18 mouse cellular contexts compared by ENCODE assay signal in the genomic region with DNA sequence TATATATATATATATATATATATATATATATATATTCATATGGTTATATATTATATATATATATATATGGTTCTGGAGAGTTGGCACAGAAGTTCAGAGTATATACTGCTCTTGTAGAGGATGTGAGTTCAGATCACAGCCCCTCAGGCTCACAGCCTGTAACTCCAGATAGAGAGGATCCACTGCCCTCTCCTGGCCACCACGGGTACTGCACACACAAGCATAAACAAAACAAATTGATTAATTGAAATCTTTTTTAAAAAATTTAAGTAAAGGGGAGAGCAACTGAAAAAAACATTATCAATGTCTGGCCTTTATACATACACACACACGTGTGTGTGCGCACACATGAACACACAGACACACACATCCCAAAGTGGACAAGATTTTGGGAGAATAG.
A peak's percentile ranks its signal among the peaks of the same experiment; 100 is the strongest.
DNase-seq lines count a peak whose midpoint lies in the region; ATAC-seq and TF ChIP-seq lines count a peak whose summit lies in the region.
"Had no signal": no experiment of that assay in that cellular context is flagged by ENCODE, and none has a peak within 500 bp of the region (broad histone marks: within the 10 kb centered on the region; RNA-seq: fewer than 3 reads in every experiment).

No protein-coding gene starts in this region.

- peak; percentile 44; the same call in 1 of the 2 replicates for TF ChIP-seq CTCF in kidney, postnatal 0 days (IDR thresholded peaks at IDR 0.05; ENCODE audit: low read depth)
- peak; percentile 38 for TF ChIP-seq CTCF in lung, postnatal 0 days (IDR thresholded peaks at IDR 0.05)

- no peaks in the 10 kb centered on the region for H3K27me3 ChIP-seq in kidney, postnatal 0 days (ENCODE audit: insufficient read depth, low read length)
- H3K27me3 ChIP-seq in lung, postnatal 0 days (replicated peaks; ENCODE audit: insufficient read depth, low read length) = no peaks in the 10 kb centered on the region
- H3K27me3 ChIP-seq: embryonic facial prominence, embryonic 12.5 days; lung, embryonic 15.5 days; midbrain, embryonic 15.5 days had no signal

- no peaks in the 10 kb centered on the region for H3K4me1 ChIP-seq in kidney, postnatal 0 days (replicated peaks; ENCODE audit: insufficient read depth, low read length)
- no peaks in the 10 kb centered on the region for H3K4me1 ChIP-seq in lung, postnatal 0 days (ENCODE audit: insufficient read depth, low read depth, low read length)
- H3K4me1 ChIP-seq: embryonic facial prominence, embryonic 12.5 days; lung, embryonic 15.5 days had no signal

- H3K9ac ChIP-seq in kidney, postnatal 0 days (ENCODE audit: low read depth, low read length) = no peak overlapping the region
- no peak overlapping the region for H3K9ac ChIP-seq in lung, postnatal 0 days (replicated peaks; ENCODE audit: low read depth)
- H3K9ac ChIP-seq: embryonic facial prominence, embryonic 12.5 days; lung, embryonic 15.5 days; midbrain, embryonic 15.5 days had no signal

- TF ChIP-seq EP300 in lung, postnatal 0 days (IDR thresholded peaks at IDR 0.05) = no peak

- WGBS in kidney, postnatal 0 days = 88% methylated on average over 3 of the region's 3 CpGs
- WGBS in lung, postnatal 0 days = 83% methylated on average over 3 of the region's 3 CpGs

- H3K36me3 ChIP-seq in kidney, postnatal 0 days (ENCODE audit: insufficient read depth, low read length) = no peaks in the 10 kb centered on the region
- H3K36me3 ChIP-seq in lung, postnatal 0 days (ENCODE audit: insufficient read depth, low read length) = no peaks in the 10 kb centered on the region
- H3K36me3 ChIP-seq: embryonic facial prominence, embryonic 12.5 days; lung, embryonic 15.5 days; midbrain, embryonic 15.5 days had no signal

- no peak for DNase-seq in kidney, postnatal 0 days (ENCODE audit: low spot score)
- no peak for DNase-seq in kidney, adult 11 months
- DNase-seq in lung, postnatal 0 days (ENCODE audit: low spot score) = no peak
- no peak for DNase-seq in lung, postnatal 10 days
- DNase-seq in R1 (ENCODE audit: low read depth, low spot score) = peak; percentile 30
- no peak for DNase-seq in yolk sac, embryonic 10.5 days (ENCODE audit: low spot score)
- DNase-seq in gastrocnemius, adult 18-20 months (ENCODE audit: low spot score) = no peak
- DNase-seq: adrenal gland, postnatal 14 days; cerebellum, adult 9-10 months; gastrocnemius, postnatal 36 days; heart, postnatal 36 days; kidney, adult 9 months had no signal

- ATAC-seq in kidney, postnatal 0 days (replicated peaks; ENCODE audit: low FRiP score, low read depth) = no peak
- no peak for ATAC-seq in lung, postnatal 0 days
- ATAC-seq: activated CD4-positive, CD25-positive, alpha-beta regulatory T cell, adult 4 months; hindbrain, embryonic 16.5 days; midbrain, embryonic 15.5 days had no signal

- H3K4me2 ChIP-seq in kidney, postnatal 0 days (ENCODE audit: low read length) = no peak overlapping the region
- no peak overlapping the region for H3K4me2 ChIP-seq in lung, postnatal 0 days (replicated peaks; ENCODE audit: low read depth, low read length)
- H3K4me2 ChIP-seq: embryonic facial prominence, embryonic 12.5 days; heart, embryonic 11.5 days; lung, embryonic 15.5 days; midbrain, embryonic 15.5 days had no signal

- H3K4me3 ChIP-seq in kidney, postnatal 0 days (replicated peaks; ENCODE audit: low read depth, low read length) = no peak overlapping the region
- no peak overlapping the region for H3K4me3 ChIP-seq in lung, postnatal 0 days (ENCODE audit: low read depth, low read length)
- H3K4me3 ChIP-seq: embryonic facial prominence, embryonic 12.5 days; lung, embryonic 15.5 days; midbrain, embryonic 15.5 days had no signal

- H3K27ac ChIP-seq in kidney, postnatal 0 days = no peak overlapping the region
- no peak overlapping the region for H3K27ac ChIP-seq in lung, postnatal 0 days (ENCODE audit: low read length)
- H3K27ac ChIP-seq: embryonic facial prominence, embryonic 12.5 days; lung, embryonic 15.5 days; midbrain, embryonic 15.5 days had no signal

- no peaks in the 10 kb centered on the region for H3K9me3 ChIP-seq in kidney, postnatal 0 days (replicated peaks; ENCODE audit: low read length)
- H3K9me3 ChIP-seq in lung, postnatal 0 days (ENCODE audit: low read length) = no peaks in the 10 kb centered on the region
- H3K9me3 ChIP-seq: embryonic facial prominence, embryonic 12.5 days; lung, embryonic 15.5 days; midbrain, embryonic 15.5 days had no signal
